Mouse (Mus musculus) Patski (cell line): Measurements from ENCODE around the gene Speer4f1. TPM values are rescaled to one million over a fixed set of nuclear protein-coding genes. Genes with fewer than 3 reads are reported as not detected.

Experiments used
- ATAC-seq: fragments of 100-300 bp; one replicate; pipeline ENCODE4 v1.8.0; 2021
- CTCF ChIA-PET: fragments of 350-600 bp; sonication (Branson Sonifier 250); formaldehyde crosslinking; loops from one replicate; lab custom pipeline; 2022; ENCODE audit warnings: inconsistent platforms; lab: Charles Lee
- POLR2A ChIA-PET: fragments of 350-600 bp; sonication (Branson Sonifier 250); formaldehyde crosslinking; loops from one replicate; lab custom pipeline; 2022; ENCODE audit warnings: antibody characterized with exemption, inconsistent platforms; lab: Charles Lee
- DNase-seq: peaks from one replicate; pipeline ENCODE4 v3.0.0-alpha.2; 2011; ENCODE audit warnings: low read depth, low spot score
- H3K27me3 ChIP-seq: fragments of 371-371 bp; one replicate; pipeline ENCODE4 v1.5.1; 2021
- CTCF ChIP-seq: fragments of 100-300 bp; IDR thresholded peaks from one replicate; pipeline ENCODE4 v1.5.1; 2021
- in situ Hi-C: fragments of 300-500 bp; cut with MboI; formaldehyde crosslinking; loops from 3 replicates; pipeline ENCODE4 v1.11.1; 2018; ENCODE audit warnings: low pct_unique_long_range_greater_than_20kb, mixed read lengths
- polyA plus RNA-seq: library from polyadenylated mRNA; unstranded; gene quantifications from one replicate; pipeline ENCODE4 v1.2.3, GENCODE M21; 2021

Gene Speer4f1
- polyA plus RNA-seq, 1 experiment from 2014 or later = not detected

- no peak for ATAC-seq
- no peaks in the 10 kb centered on the region for H3K27me3 ChIP-seq
- ChIA-PET CTCF (interaction anchor here (0.9 kb wide), 1 partner anchor 65 kb away, joined by 3 read pairs; no protein-coding TSS in a partner anchor), POLR2A (no interaction called here)
- TF ChIP-seq CTCF = no peak
- DNase-seq = no peak
- in situ Hi-C loops = no loop called here
Measured at GRCm38 (mm10) chr5:17495616-17496015, 19.7 kb downstream of the Speer4f1 start.

GRCm38 (mm10) chr5:17496650-17497049 lies 20.8 kb downstream of the Speer4f1 start:
- no peaks in the 10 kb centered on the region for H3K27me3 ChIP-seq
- DNase-seq = no peak
- in situ Hi-C loops = no loop called here
- no peak for TF ChIP-seq CTCF
- ATAC-seq = no peak
- ChIA-PET POLR2A (no interaction called here), CTCF (no interaction called here)

- DNase-seq (peak; percentile 83), ATAC-seq (no peak)
- in situ Hi-C loops = no loop called here
- no peak for TF ChIP-seq CTCF
- CTCF ChIA-PET = interaction anchor here (0.7 to 1.0 kb wide), 5 partner anchors 12 to 552 kb away, joined by 3 read pairs; no protein-coding TSS in a partner anchor
- H3K27me3 ChIP-seq = no peaks in the 10 kb centered on the region
- POLR2A ChIA-PET = no interaction called here
Measured at GRCm38 (mm10) chr5:17499873-17500329, 24.0 kb downstream of the Speer4f1 start.

GRCm38 (mm10) chr5:17500866-17501265 lies 25.0 kb downstream of the Speer4f1 start:
- no peaks in the 10 kb centered on the region for H3K27me3 ChIP-seq
- POLR2A ChIA-PET = no interaction called here
- ATAC-seq (no peak), DNase-seq (no peak)
- no peak for TF ChIP-seq CTCF
- in situ Hi-C loops = no loop called here
- CTCF ChIA-PET = interaction anchor here (1.4 kb wide), 1 partner anchor 11 kb away, joined by 4 read pairs; no protein-coding TSS in a partner anchor

GRCm38 (mm10) chr5:17505540-17505939 lies 29.6 kb downstream of the Speer4f1 start:
- ATAC-seq = peak; percentile 78

GRCm38 (mm10) chr5:17508038-17508437 lies 32.1 kb downstream of the Speer4f1 start:
- H3K27me3 ChIP-seq = no peaks in the 10 kb centered on the region
- no peak for DNase-seq
- POLR2A ChIA-PET = no interaction called here
- CTCF ChIA-PET = no interaction called here
- TF ChIP-seq CTCF = peak; percentile 35
- in situ Hi-C loops = no loop called here
- no peak for ATAC-seq

More at GRCm38 (mm10) chr5:17505540-17505939, 29.6 kb downstream of the Speer4f1 start:
- no peaks in the 10 kb centered on the region for H3K27me3 ChIP-seq
- no peak for TF ChIP-seq CTCF
- ChIA-PET CTCF (no interaction called here), POLR2A (no interaction called here)
- in situ Hi-C loops = no loop called here
- no peak for DNase-seq

Other genes starting within 250 kb of the Speer4f1 start
- gene Speer4f2, start 102.9 kb upstream of the Speer4f1 start, polyA plus RNA-seq = not detected
- gene Sema3c, start 98.2 kb downstream of the Speer4f1 start, polyA plus RNA-seq = 36.4 TPM